Mouse (Mus musculus) small intestine, adult 2 months (tissue): Measurements from ENCODE around the gene Commd3.

Experiments used
- CTCF ChIP-seq: fragments of 200-500 bp; IDR thresholded peaks from 2 replicates; pipeline ENCODE4 v1.5.1; 2012; ENCODE audit warnings: low read depth, mild to moderate bottlenecking, control low read depth, inconsistent platforms, low read length, moderate library complexity, mixed read lengths; ENCODE audit not compliant: insufficient replicate concordance, insufficient read length; ENCODE audit errors: extremely low read depth
- POLR2A ChIP-seq: fragments of 200-500 bp; IDR thresholded peaks from 2 replicates; pipeline ENCODE4 v1.6.1; 2012; ENCODE audit warnings: low read depth, mild to moderate bottlenecking, control low read depth, inconsistent platforms, low read length, moderate library complexity

- TF ChIP-seq CTCF (no peak), POLR2A (no peak)
Observed at GRCm38 (mm10) chr2:18688708-18689063, 16.5 kb downstream of the Commd3 start.
